Comparison of ENCODE assay signal across 13 mouse cellular contexts in the genomic region with DNA sequence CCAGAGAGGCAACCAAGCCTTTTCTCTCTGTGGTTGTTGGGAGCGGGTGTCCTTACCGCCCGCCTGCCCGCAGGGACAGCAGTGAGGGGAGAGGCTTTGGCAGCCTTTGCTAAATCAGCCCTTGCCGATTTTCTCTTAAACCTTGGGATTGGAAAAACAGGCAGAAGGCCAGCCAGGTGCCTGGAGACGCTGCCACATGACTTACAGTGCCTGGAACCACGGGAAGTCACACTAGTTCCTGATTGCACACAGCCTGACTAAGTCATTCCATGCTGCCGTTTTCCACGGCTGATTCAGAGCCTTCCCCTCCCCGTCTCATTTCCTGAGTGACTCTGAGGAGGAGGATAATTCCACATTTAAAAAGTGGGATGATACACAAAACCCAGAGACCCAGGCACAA. TPM values are rescaled to one million over a fixed set of nuclear protein-coding genes. Genes with fewer than 3 reads are reported as not detected.
DNase-seq lines count a peak whose midpoint lies in the region; ATAC-seq lines count a peak whose summit lies in the region.
"Had no signal": no experiment of that assay in that cellular context is flagged by ENCODE, and none has a peak within 500 bp of the region (broad histone marks: within the 10 kb centered on the region; RNA-seq: fewer than 3 reads in every experiment).

No protein-coding gene starts in this region.

- H3K36me3 ChIP-seq in intestine, embryonic 16.5 days (ENCODE audit: control insufficient read depth, insufficient read depth, low read length), result no peaks in the 10 kb centered on the region
- H3K36me3 ChIP-seq in neural tube, embryonic 14.5 days (ENCODE audit: control insufficient read depth, insufficient read depth, low read length), result no peaks in the 10 kb centered on the region

- H3K4me3 ChIP-seq in intestine, embryonic 16.5 days (ENCODE audit: low read length), result no peak overlapping the region
- no peak overlapping the region for H3K4me3 ChIP-seq in neural tube, embryonic 14.5 days (ENCODE audit: low read depth, low read length)
- H3K4me3 ChIP-seq: erythroblast, embryonic 14.5 days had no signal

- 57% methylated on average over 10 of the region's 10 CpGs for WGBS in intestine, embryonic 16.5 days
- WGBS in neural tube, embryonic 14.5 days, result 51% methylated on average over 10 of the region's 10 CpGs

- no peak overlapping the region for H3K9ac ChIP-seq in intestine, embryonic 16.5 days (ENCODE audit: low read depth, low read length)
- no peak overlapping the region for H3K9ac ChIP-seq in neural tube, embryonic 14.5 days (replicated peaks; ENCODE audit: low read depth, low read length)

- H3K27ac ChIP-seq in intestine, embryonic 16.5 days (ENCODE audit: low read length), result peak overlapping the region; percentile 89
- H3K27ac ChIP-seq in neural tube, embryonic 14.5 days (ENCODE audit: low read depth, low read length), result no peak overlapping the region; the same call in 1 of the 2 replicates

- no peak for DNase-seq in frontal cortex, postnatal 10 days (ENCODE audit: low spot score in 2 of 2)
- DNase-seq in right cerebral cortex, adult 18-20 months, result peak; percentile 53
- DNase-seq in right cerebral cortex, postnatal 36 days (ENCODE audit: low spot score in 2 of 2), result no peak
- DNase-seq in layer of hippocampus, adult 11-12 months (ENCODE audit: low spot score), result no peak
- DNase-seq in spleen, adult 12 weeks (ENCODE audit: low spot score), result no peak
- DNase-seq: midbrain, embryonic 14.5 days; right cerebral cortex, postnatal 14 days; thymus, postnatal 14 days had no signal

- no peaks in the 10 kb centered on the region for H3K9me3 ChIP-seq in intestine, embryonic 16.5 days (ENCODE audit: control insufficient read depth, low read length)
- H3K9me3 ChIP-seq in neural tube, embryonic 14.5 days (ENCODE audit: control insufficient read depth, low read length), result no peaks in the 10 kb centered on the region

- no peaks in the 10 kb centered on the region for H3K27me3 ChIP-seq in intestine, embryonic 16.5 days (replicated peaks; ENCODE audit: control insufficient read depth, insufficient read depth, low read length)
- H3K27me3 ChIP-seq in neural tube, embryonic 14.5 days (ENCODE audit: control insufficient read depth, insufficient read depth, low read length), result no peaks in the 10 kb centered on the region
- H3K27me3 ChIP-seq: CH12.LX had no signal

- peaks cover 27% of the 10 kb centered on the region for H3K4me1 ChIP-seq in intestine, embryonic 16.5 days (ENCODE audit: control insufficient read depth, insufficient read depth, low read length)
- H3K4me1 ChIP-seq in neural tube, embryonic 14.5 days (ENCODE audit: control insufficient read depth, insufficient read depth, low read length), result peaks cover 6% of the 10 kb centered on the region; the same call in 1 of the 2 replicates

- peak; percentile 49 for ATAC-seq in frontal cortex, adult (ENCODE audit: low TSS enrichment)
- peak; percentile 21 for ATAC-seq in intestine, embryonic 16.5 days
- ATAC-seq in neural tube, embryonic 14.5 days (ENCODE audit: low read depth), result 0 out of 2 replicates have a peak, but pooled peaks have one; percentile 8

- no peak overlapping the region for H3K4me2 ChIP-seq in intestine, embryonic 16.5 days (ENCODE audit: low read depth, low read length)
- H3K4me2 ChIP-seq in neural tube, embryonic 14.5 days (ENCODE audit: low read depth, low read length), result no peak overlapping the region

RNA-seq across cellular contexts. Expression of a gene that starts 47.3 kb away (rescaled TPM):
- 23.6 and 28.1 TPM in 2 replicates for polyA plus RNA-seq in intestine, embryonic 16.5 days (2015; fragmentation: Nextera tagmentation; extraction: Ambion mirVana)
- polyA plus RNA-seq in neural tube, embryonic 14.5 days (2014; fragmentation: Nextera tagmentation; extraction: Ambion mirVana), result 70.6 and 76.7 TPM in 2 replicates
